Mouse (Mus musculus): ENCODE measurements around the gene Tmem238.

Tmem238 gene

DNA sequence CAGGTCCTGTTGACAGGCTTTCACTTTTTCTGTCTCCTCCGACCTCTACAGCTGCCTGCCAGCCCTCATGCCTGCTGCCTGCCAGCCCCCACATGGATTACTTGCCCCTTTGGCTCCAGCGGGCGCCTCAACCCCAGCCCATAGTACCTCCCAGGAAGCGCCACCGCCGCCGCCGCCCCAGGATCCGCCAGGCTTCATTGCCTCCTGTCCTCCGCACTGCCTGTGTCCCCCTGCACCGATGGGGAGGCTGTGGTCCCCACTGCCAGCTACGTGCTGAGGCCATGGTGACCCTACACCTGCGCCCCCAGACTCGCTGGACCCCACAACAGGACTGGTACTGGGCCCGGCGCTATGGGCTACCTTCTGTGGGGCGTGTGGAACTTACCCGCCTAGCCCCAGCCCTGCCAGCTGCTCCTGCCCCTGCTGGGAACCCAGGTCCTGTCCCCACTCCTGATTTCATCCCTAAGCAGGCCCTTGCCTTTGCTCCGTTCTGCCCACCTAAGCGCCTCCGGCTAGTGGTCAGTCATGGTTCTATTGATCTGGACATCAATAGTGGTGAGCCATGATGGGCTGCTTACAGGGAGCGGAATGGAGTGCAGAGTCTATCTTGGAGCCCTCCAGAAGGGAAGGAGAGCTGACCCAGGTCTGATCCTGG lies 43.0 kb downstream of the Tmem238 start:
- DNase-seq = no peak

DNA sequence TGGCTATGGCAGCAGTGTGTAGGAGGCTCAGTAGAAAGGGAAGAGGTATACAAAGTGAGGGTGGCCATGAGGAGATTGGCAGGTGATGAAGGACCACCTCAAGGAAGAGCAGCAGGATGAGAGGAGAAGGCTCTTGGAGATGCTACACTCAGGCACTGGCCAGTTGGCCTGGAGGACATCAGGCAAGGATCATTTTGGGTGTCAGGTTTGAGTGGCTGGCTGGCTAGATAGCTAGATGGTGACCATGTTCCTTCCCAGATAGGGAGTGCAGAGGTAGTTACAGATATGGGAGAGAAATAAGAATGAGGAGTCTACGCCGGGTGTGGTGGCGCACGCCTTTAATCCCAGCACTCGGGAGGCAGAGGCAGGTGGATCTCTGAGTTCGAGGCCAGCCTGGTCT lies 44.6 kb downstream of the Tmem238 start:
- DNase-seq = no peak

DNA sequence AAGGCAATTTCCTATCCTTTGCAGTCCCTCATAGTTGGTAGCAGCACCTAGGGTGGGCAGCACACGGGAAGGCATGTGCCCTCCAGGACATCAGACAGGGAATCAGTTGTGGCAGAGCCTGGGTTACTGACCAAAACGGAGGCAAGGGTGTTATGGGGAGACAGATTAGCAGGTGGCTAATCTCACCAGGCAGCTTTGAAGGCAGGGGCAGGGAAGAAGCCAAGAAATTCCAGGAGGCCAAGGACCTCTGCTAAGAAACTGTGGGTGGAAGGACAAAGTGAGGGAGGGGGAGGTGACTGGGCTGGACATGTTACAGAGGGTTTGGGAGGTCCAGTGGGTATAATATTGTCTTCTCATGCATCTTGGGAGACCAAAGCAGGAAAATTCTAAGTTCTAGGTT lies 46.1 kb downstream of the Tmem238 start:
- no peak for DNase-seq

DNA sequence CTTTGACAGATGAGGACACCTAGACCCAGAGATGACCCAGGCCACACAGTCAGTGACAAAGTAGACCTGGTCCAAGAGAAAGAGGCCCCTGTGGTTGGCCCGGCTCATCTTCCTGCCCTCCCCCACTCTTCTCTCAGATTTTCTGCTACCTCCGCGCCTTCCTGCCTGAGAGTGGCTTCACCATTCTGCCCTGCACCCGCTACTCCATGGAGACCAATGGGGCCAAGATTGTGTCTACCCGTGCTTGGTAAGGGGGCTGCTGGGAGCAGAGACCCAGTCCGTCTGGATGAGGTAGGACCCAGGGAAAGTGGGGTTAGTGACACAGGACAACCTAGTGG lies 47.0 kb downstream of the Tmem238 start:
- no peak for DNase-seq

DNA sequence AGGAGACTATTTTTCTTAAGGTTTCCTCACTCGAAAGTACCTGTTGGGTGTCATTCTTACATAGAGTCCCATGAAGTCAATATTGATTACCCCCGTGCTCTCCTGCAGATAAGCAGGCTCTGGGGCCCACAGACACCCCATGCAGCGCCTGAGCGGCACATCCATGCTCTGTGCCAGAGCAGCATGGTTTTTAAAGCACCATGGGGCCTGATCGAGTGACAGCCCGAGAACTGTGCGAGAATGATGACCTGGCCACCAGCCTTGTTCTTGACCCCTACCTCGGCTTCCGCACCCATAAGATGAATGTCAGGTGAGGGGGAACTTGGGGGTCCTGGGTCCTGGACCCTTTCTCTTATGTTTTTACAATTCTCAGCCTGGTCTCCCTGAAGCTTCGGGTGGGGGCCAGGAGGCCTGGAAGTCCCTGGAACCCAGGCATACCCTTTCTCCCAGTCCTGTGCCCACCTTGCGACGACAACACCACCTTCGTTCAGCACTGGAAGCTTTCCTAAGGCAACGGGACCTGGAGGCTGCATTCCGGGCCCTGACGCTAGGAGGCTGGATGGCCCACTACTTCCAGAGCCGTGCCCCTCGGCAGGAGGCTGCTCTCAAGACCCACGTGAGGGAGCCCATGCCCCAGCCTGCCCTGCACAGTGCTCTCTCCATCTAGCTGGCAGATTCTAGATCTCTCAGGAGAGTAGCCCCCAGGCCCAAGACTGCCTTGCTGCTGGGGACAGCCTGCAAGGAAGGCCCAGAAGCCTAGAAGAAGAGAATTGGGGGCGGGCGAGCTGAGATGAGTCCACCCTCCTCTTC lies 47.6 kb downstream of the Tmem238 start:
- no peak for DNase-seq

DNA sequence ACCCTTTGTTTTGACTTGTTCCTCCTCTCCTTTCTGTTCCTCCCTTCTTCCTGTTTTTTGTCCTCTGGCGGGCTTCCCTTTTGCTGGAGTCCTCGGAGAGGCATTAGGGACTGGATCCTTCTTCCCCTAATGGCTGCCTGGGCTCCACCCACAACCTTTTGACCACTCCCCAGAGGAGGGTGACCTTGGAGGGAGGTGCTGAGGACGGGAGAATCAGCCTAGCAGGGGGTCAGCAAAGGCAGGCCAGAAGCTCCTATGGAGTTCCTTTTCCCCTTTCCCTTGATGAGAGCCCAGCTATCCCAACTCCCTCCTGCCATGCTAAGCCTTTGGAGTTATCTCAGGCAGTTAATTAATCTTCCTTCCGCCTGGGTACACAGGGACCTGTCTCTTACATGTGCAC lies 48.3 kb downstream of the Tmem238 start:
- peak in 1 of 2 experiments; percentile 30 for DNase-seq

DNA sequence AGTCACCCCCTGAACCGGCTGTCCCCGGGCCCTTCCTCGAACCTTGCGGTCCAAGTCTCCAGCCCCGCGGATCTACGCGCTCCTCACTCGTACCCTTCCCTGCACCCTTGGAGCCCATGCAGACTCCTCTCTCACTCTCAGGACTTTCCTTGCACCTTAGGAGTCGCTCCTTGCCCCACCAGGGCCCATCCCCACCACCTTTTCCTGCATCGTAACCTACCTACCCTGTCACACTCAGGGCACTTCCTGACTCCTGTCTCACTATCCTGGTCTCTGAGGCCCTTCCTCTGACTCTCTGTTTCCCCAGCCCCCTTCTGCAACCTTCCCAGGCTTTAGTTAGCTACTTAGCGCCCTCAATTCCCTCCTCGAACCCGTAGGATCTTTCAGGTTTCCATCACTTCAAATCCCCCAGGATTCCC lies 49.1 kb downstream of the Tmem238 start:
- no peak for DNase-seq

DNA sequence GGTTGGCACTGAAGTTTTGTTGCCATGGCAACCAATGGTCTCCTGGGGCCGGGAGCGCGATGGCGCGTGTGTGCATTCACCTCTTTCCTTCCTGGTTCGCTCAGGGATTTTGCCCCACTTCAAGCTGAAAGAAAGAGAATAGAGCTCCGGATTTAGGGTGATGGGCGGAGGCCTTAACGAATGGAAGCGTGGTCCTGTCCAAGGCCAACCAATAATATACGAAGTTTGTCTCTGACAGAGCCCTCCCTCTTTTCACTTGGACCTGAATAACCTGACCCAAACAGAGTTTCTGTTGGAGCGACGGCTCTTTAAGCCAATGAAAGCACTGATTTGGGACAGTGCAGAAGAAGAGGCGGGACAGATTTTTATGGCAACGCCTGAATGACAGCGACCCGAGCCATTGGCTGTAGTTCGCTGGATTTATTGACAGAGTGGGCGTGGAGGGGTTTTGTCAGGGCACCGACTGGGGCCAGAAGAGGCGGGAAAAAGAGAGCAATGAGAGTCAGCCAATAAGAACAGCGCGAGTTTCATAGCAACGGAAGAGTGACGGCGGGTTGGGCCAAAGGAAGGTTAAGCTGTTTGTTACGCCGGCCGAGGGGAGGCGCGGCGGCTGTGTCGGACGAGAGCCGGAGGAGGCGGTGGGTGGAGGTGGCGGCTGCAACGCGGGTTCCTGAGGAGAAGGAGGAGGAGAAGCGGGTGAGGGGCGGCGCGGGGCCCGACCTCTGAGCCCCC lies 49.7 kb downstream of the Tmem238 start, which contains the start of gene Kmt5c:
Kmt5c (plus strand) TSS at position 572 of the 732 bp plus-strand sequence.
- peak; percentile 85 to 92 for DNase-seq

DNA sequence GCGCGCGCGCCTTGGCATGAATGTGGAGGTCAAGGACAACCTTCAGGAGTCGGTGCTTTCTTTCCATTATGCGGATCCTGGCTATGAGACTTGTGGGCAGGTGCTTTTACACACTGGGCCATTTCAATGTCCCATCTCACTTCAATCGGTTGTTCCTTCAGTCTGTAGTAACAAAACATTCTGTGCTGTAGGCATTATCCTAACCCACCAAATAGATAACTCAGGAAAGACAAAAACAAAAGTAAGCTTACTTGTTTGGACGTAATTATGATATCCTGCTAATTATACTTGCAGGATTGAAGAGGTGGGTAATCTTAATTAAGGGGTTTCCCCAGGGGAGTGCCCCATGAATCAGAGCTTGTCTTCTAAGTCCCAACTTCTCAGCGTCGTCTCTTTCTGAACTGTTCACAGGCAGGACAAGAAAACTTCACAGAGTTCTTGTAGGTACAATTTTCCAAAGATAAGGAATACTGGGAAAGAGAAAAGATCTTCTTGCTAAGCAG lies 50.4 kb downstream of the Tmem238 start:
- no peak for DNase-seq

All from spleen, adult 18-20 months (tissue).